Mouse (Mus musculus): ENCODE results near the gene Gfpt2.
"Not testable (repeated sequence)": the region's sequence is repeated elsewhere in the genome, so short reads cannot be mapped to it uniquely, and the experiment has no call there.

Gene Gfpt2

GRCm38 (mm10) chr11:49794342-49795144, 565 bp downstream of the Gfpt2 start:
- peak; percentile 50 for DNase-seq (ENCODE audit: low spot score)

DNA sequence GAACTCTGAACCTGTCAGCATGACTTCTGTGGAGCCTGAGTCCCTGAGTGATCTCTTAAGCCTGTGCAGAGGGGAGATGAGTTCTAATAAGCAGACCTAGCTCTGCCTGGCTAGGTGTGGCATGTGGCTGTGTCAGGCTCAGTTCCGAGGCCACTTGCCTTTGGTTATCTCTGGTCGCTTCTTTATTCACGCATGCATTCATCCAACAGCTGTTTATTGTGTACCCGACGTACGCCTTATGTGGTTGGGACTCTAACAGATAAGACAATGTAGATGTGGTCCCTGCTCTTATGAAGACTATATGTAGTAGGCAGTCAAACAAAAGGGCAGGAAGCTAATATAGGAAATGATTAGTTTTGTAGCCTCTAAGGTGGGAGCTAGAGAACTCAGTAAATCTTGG, 5.0 kb downstream of the Gfpt2 start:
- no peak for DNase-seq (ENCODE audit: low spot score)

DNA sequence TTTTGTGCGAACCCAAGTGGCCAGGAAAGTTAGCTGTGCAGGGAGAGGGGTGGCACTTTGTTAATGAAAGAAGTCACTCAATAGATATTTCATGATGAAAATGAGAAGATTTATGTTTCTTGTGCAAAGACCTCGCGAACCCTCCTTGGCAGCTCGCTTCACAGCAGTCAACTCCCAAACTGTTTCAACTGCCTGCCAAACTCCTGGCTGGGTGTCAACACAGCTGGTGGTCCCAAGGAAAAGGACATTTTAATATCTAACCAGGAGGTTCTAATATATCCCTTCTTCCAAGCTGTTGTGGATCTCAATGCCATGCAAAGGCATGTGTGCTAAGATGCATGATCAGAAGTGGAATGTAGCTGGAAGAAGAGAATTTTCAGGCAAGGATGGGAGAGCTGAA, 7.5 kb downstream of the Gfpt2 start:
- DNase-seq (ENCODE audit: low spot score) = no peak

GRCm38 (mm10) chr11:49803801-49804200, 9.8 kb downstream of the Gfpt2 start:
- DNase-seq (ENCODE audit: low spot score) = no peak

DNA sequence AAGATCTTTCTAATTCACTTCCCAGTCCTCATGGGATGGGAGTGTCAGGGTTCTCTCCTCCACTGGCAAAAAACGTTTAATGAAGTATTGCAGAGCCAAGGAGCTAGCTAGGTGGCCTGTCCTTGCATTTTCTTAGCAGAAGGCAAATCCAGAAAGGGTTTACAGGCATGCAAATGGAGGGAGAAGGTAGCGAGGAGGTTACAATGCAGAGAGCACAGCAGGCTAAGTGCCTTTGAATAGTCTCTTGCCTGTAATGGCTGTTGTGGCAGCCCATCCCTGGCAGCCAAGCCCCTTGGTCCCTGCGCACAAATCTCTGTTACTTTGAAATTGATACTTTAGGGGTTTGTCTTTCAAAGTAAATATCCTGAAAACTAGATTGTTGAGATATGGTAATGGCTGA, 12.2 kb downstream of the Gfpt2 start:
- DNase-seq (ENCODE audit: low spot score) = no peak

DNA sequence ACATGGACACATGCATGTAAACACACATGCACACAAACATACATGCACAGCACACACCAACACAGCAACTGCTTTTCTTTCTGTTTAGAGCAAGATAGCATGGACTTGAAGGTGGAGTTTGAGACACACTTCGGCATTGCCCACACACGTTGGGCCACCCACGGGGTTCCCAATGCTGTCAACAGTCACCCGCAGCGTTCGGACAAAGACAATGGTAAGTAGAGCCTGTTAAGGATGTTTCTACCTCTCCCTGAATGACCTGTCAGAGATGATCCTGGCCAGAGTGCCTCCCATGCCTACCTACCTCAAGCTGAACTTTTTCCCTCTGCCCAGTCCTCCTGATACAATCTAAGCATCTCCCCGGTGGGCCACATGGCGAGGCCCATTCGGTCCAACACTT, 15.0 kb downstream of the Gfpt2 start:
- DNase-seq (ENCODE audit: low spot score) = no peak

DNA sequence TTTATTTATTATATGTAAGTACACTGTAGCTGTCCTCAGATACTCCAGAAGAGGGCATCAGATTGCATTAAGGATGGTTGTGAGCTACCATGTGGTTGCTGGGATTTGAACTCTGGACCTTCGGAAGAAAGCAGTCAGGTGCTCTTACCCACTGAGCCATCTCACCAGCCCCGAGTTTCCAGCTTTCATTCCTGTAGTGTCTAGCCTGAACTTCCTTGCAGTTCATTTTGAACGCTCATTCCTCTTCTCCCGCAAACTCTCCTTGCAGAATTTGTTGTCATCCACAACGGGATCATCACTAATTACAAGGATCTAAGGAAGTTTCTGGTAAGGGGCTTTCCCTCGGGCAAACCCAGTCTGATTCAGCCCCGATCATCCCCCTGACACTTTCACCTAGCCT, 16.7 kb downstream of the Gfpt2 start:
- DNase-seq (ENCODE audit: low spot score) = not testable (repeated sequence)

DNA sequence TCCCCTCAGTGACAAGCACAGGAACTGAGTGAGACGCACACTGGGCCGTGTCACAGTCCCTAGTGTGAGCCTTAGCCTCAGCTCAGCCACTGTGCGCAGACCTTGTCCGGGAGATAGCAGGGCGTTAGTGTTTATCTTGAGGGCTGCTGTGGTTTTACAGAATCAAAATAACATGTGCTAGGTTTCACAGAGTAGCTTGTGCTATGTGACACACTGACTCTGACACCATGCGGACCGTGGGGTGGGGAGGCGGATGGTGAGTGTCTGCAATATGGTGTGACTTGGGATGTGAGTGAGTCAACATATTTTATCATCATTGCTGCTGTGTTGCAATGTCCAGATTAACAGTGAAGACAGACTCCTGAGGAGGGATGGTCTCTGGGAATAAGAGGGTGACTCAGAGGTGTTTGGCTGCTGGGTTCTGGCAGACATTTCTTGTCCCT, 17.1 kb downstream of the Gfpt2 start:
- peak; percentile 29 for DNase-seq (ENCODE audit: low spot score)

- DNase-seq (ENCODE audit: low spot score) = no peak
Observed at GRCm38 (mm10) chr11:49811879-49812278, 17.9 kb downstream of the Gfpt2 start.

DNA sequence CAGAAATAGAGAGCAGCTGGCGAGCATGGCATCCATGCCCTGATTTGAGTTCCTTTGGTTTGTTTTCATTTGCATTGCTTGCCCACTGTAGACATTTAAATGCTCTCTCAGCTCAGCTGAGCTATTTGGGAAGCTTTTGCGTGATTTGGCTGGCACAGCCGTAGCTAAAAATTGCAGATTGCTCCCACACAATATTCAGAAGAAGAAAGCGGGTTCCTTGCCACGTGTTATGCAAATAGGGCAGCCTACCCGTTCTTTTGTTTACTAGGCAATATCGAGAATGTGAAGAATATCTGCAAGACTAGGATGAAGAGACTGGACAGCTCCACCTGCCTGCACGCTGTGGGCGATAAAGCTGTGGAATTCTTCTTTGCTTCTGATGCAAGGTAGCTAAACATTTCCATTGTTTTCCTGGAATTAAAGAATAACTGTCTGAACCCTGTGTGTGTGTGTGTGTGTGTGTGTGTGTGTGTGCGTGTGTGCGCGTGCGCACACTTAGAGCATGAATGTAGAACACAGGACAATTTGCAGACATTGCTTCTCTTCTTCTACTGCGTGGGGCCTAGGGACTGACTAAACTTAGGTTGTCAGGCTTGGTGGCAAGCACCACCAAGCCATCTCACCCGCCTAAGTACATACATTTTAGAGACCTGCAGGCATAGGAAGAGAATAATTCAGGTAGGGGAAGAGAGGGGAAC, 25.0 kb downstream of the Gfpt2 start:
- DNase-seq (ENCODE audit: low spot score) = no peak

DNA sequence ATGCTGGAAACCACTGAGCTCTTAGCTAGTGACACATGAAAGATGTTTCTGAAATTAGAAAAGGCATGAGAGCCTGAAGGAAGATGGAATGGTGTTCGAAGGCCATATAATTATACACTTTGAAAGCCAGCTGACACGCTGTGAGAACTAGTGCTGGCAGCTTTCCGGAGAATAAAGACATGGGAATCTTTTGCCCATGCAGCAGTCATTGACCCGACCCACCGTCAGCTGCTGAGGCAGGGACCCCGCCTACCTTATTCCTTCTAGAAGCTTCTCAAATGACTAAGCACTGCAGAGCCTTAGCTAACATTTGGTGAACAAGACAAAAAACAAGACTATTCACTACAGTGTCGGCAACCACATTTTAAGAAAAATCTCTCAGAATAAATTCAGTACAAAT, 25.7 kb downstream of the Gfpt2 start:
- no peak for DNase-seq (ENCODE audit: low spot score)

DNA sequence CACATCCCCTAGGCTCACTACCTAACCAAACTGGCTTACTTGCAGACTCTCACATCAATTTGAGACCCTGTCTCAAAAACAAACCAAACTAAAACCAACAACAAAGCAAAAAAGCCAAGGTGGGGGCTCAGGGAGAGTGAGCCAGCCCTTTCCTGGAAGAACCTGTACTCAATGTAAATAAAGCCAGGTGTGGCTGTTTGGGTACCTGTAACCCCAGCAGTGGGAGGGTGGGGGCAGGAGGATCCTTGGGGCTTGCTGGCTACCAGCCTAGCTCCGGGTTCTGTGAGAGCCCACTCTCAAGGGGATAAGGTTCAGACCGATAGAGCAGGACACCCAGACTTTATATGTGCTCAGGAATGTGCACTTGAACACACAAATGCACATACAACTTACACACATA, 26.9 kb downstream of the Gfpt2 start:
- no peak for DNase-seq (ENCODE audit: low spot score)

DNA sequence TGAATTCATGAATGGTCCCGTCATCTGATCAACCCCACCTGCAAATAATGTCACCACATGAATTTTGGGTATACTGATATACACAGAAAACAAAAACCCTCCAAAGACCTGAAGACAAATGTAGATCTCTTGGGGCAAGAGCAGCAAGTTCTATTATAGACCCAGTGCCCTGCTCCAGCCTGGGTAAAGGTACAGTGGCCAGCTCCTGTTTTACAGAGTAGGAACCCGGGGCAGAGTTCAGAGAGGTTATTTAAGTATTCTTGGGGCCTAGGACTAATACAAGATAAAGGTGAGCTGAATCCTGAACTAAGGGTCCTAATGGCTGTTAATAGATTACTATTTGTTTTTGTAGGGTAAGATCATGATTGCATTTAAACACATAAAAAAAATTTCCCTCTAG, 27.6 kb downstream of the Gfpt2 start:
- no peak for DNase-seq (ENCODE audit: low spot score)

DNA sequence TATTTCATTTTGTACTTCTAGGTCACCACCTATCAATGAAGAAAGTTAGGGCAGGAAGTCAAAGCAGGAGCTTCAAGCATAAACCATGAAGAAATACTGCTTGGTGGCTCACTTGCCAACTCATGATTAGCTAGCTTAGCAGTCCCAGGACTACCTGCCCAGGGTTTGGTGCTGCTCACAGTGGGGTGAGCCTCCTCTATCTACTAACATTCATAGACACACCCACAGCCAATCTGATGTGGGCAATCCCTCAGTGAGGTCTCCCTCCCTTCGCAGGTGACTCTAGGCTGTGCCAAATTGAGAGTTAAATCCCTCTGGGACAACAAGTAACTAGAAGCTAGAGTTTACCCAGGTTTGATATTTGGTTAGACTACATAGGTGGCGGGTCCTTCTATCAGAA, 28.4 kb downstream of the Gfpt2 start:
- DNase-seq (ENCODE audit: low spot score) = no peak

GRCm38 (mm10) chr11:49824896-49825295, 30.9 kb downstream of the Gfpt2 start:
- peak; percentile 72 for DNase-seq (ENCODE audit: low spot score)

- DNase-seq (ENCODE audit: low spot score) = no peak
Observed at GRCm38 (mm10) chr11:49827243-49827642, 33.3 kb downstream of the Gfpt2 start.

DNA sequence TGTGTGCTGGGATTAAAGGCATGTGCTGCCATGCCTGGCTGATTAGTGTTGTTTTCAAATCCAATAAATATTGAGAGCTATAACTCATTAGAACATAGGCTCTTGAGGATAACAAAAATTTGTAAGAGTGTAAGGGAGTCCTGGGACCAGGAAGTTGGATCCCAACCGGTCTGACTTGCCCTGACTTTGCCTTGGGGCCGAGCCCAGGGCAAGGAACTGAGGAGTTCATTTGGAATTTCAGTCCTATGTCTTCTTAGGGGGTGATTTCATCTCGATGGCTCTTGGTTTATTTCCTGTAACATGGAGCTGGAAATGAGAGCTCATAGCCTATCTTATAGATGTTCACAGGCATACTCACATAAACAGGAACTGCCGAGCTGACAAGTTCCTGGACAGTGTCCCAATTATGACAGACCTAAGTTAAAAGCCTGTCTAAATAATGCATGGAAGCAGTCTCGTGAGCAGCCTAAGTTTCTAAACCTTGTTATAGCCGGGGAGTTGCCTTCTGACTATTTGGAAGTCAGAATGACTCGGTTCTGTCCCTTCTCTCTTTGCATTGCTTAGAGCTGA, 35.3 kb downstream of the Gfpt2 start:
- DNase-seq (ENCODE audit: low spot score) = no peak

DNA sequence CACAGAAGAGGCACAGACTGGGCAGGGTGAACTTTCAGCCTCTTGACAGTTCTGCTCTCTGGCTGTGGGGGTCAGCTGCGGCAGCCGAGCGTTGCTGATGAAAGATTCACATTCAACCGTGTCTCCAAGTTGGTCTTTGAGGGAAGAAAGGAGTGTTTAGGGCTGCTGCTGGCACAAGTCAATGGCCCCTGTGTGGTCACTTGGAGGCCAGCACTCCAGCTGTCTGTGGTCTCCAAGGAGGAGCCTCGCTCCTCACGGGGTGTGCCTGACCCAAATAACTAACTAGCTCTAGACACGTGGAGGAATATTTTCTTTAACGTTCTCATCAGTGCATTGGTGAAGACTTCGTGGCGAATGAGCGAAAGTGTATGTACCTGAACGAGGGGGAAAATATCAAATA, 38.0 kb downstream of the Gfpt2 start:
- no peak for DNase-seq (ENCODE audit: low spot score)

GRCm38 (mm10) chr11:49832962-49833361, 39.0 kb downstream of the Gfpt2 start:
- DNase-seq (ENCODE audit: low spot score) = no peak

DNA sequence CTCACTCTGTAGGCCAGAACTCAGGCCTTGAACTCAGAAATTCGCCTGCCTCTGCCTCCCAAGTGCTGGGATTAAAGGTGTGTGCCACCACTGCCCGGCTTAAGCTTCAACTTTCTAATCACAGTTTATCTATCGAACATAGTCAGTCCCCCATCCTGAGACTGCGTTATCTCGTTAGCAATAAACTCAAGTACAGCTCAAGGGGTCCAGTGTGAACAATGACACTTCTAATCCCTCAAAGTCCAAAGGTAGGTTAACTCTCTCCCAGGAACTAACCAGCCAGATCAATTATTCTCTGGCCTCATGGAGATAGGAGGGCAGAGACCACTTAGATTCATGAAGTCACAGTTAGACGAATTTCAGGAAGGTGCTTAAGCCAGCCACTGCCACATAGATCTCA, 40.3 kb downstream of the Gfpt2 start:
- DNase-seq (ENCODE audit: low spot score) = no peak

GRCm38 (mm10) chr11:49835257-49835956, 41.4 kb downstream of the Gfpt2 start:
- DNase-seq (ENCODE audit: low spot score) = no peak

DNA sequence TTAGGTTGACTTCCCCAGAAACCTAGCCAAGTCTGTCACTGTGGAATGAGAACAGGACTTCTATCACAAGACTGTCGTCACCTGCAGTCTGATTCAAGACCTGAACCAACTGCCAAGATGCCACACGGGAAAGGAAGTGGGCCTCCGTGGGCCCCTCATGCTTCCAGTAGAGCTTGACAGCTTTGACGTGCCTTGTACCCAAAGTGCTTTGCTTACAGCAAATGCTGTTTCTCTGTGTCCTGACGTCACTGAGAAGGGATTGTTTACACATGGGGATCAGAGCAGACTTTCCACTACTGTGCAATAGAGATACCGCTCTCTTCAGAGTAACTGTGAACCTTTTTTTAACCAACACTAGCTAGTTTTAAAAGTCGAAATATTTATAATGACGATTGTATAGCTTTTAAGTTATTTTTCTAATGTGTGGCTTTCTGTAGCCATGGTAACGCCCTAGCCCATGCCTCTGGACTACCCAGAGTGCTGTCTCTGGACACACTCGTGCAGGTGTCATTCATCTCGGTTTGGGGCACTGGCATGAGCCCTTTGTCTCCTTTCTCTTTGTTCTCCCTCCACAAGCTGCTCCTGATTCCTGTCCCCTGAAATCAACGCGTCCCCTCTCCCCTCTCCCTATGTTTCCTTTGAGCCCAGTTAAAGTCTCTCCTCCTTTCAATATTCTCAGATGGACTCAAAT, 43.9 kb downstream of the Gfpt2 start:
- DNase-seq (ENCODE audit: low spot score) = no peak

Data from ovary, postnatal 36 days (tissue).